Mouse (Mus musculus) yolk sac, embryonic 10.5 days (tissue): ENCODE data around the gene Gm281.
"Not testable (repeated sequence)": the region's sequence is repeated elsewhere in the genome, so short reads cannot be mapped to it uniquely, and the experiment has no call there.

Source experiments
- DNase-seq: peaks from one replicate; pipeline ENCODE4 v3.0.0-alpha.2; 2017; ENCODE audit warnings: low spot score

The Gm281 gene

DNA sequence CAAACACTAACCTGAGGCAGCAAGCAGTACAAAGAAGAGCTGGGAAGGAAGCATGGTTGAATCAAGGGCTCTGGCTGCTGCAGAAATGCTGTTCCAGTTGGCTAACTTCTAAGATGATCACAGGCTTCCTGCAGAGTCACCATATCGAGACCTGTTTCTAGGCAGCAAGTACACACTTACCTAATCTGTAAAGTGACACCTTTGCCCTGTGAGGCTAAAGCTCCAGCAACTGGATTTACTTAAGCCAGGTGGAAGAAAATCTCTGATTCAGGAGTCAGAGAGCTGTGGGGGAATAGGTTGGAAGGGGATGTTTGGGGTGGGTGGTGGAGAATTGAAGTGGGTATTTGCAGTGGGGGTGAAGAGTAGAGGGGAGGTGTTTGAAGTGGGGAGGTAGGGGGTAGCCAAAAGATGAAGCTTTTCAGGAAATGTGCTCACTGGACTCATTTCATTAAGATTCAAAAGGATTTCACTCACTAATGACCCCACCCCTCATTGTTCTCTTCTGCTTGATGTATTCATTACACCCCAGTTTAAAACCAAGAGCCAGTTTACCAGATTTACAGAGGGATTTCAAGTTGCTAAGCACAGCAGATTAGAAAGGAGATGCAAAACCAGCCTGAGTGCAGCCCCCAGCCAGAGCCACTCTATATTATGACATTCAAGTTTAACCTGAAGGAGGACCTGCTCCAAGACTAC lies at the start of gene Gm281:
Gene Gm281 (minus strand): TSS at position 92 of the 696 bp plus-strand sequence.
- no peak for DNase-seq

DNA sequence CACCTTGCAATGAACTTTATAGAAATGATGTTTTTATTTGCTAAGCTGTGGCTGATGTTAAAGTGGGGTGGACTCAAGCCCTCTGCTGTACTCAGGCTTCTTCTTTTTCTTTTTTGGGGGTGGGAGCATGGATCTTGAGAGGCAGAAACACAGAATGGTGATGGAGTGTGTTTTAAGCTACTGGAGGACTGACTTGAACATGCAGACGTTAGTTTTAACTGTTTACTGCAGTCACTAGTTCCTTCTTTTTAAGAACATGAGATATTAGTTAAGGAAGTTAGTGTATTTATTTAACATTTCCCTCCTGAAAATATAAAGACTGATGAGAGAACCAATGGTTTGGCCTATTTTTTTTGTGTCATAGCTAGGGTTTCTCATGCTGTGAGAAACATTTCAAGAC lies 49.2 kb upstream of the Gm281 start:
- DNase-seq, result no peak

DNA sequence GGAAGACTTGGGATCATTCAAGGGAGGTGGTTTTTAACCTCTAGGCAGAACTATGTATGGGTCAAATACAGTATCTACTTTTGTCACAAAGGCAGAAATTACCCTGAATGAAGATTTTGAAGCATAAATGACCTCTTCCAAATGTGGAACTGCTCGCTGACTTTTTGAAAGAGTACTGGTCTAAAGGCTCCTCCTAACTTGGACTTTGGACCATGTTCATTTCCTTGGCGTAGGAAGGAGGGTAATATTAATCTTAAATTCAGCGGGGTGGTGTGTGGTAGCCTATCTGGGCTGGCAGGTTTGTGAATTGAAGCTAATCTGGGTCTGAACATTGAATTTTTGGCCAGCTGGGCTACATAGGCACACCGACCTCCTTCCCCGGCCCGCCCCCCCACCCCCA lies 48.2 kb upstream of the Gm281 start:
- no peak for DNase-seq

DNA sequence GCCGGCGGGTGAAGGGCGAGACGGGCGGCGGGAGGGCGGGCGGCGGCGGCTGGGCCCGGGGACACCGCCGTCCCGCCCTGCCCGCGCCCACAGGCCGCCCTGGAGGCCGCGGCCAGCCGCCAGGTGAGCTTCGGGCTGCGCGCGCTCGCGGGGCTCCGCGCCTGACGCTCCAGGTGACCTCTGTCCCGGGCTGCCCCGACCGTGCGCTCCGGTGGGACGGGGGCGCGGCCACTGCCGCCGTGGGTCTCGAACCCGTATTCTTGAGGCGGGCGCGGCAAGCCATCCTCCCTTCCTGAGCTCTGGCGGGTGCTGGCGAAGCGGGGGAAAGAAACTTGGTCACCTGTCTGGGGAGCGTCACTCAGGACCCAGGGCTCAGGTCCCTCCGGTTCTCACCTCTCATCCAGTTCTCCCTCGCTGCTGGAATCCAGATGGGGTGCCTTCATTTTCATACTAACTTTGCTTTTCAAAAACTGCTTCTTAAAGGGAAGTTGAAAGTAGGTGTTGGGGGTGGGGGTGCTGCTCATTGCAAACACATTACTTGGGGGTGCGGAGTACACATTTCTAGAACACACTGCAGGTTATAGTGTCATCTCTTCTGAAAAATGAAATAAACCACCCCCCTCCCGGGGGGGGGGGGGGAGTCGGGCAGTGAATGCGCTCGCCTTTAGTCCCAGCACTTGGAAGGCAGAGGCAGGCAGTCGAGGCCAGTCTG lies 47.3 kb upstream of the Gm281 start, which contains the start of the genes Atxn7 and Thoc7:
Gene Atxn7 (plus strand): TSS at position 40 of the 712 bp plus-strand sequence.
Gene Thoc7 (minus strand): TSS at position 452 of the 712 bp plus-strand sequence.
- DNase-seq, result peak; percentile 64

DNA sequence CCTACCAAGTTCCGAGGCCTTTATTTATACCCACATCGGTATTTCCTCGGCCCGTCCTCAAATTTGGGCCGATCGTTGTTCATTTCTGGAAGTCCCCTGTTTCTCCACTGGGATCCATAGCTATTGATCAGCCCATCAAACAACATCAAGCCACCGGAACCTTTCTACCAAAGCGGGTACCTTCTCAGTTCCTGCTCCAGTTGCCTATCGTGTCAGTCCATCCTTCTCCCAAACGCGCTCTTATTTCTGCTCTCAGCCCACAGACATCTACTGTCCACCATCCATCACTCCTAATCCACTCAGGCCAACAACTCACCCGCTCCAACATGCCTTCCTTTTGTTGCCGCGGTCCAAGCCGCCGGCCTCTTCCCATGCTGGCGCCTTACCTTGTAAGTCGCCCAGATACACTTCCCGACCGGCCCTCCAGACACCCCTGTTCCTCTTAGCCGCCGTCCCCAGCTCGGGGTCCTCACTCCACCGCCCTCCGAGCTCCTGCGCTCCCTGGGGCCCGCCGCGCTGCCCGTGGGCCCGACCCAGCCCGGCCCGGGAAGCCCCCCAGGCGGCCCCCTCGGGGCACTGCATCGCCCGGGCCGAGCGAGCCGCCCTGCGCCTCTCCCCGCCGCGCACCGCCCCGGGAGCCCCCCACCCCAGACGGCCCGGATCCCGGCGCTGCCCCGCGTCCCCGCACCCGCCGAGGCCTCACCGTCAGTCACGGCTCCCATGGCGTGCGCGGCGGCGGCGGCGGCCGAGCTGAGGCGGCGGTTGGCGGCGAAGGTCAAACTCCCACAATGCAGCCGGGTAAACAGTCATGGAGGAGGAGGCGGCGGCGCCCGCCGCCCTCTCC lies 46.4 kb upstream of the Gm281 start:
- peak; percentile 75 for DNase-seq

DNA sequence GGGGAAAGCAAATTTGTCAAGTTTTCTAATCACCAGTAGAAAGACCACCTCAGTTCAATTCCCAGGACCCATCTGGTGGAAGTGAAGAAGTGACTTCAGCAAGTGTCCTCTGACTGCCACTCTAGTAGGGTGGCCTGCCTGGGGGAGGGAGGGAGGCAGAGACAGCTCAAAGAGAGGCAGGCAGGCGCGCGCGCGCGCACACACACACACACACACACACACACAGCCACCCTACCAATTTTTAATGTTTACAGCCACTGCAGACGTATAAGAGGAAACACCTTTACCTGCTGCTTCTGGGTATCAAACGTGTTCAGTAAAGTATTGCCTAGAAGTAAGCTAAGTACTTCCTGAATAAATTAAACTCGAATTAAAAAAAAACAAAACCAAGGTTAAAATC lies 45.8 kb upstream of the Gm281 start:
- DNase-seq, result peak; percentile 46

DNA sequence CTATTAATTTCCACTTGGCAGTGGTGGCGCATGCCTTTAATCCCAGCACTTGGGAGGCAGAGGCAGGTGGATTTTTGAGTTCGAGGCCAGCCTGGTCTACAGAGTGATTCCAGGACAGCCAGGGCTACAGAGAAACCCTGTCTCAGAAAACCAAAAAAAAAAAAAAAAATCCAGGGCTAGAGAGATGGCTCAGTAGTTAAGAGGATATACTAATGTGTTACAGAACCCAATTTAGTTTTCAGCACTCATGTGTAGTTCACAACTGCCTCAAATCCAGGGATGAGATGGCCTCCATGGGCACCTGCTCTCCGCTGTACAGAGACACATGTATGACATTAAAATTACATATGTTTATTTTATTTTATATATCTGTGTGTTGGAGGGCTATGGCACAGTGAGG lies 37.9 kb upstream of the Gm281 start:
- not testable (repeated sequence) for DNase-seq

DNA sequence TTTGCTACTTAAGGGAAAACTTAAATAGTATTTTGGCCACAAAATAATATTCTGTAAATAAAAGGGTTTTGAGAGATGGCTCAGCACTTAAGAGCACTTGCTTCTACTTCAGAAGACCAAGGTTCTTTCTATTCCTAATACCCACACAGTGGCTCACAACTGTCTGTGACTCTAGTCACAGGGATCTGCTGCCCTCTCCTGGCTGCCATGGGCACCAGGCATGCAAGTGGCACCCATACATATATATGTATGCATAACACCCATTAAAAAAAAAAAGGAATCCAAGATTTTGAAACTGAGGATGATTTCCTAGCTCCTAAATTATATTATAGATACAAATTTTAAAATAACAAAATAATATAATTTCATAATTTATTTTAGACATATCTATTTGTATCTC lies 36.1 kb upstream of the Gm281 start:
- no peak for DNase-seq

DNA sequence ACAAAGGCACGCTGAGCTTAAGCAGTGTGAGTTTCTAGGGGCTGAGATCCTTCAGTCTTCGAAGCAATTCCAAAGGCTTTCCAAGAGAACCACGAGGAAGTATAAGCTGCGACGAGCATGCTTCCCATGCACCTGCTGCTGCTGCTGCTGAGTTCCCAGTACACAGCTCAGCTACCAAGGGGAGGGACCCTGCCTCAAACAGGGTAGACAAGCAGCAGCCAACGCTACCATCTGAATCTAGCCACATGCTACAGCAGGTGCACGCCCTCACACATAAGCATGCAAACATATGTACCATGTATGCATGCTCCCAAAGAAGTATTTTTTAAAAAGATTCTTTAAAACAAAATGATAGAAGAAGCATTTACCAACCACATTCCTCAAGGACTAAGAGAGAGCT lies 34.1 kb upstream of the Gm281 start:
- DNase-seq, result no peak

DNA sequence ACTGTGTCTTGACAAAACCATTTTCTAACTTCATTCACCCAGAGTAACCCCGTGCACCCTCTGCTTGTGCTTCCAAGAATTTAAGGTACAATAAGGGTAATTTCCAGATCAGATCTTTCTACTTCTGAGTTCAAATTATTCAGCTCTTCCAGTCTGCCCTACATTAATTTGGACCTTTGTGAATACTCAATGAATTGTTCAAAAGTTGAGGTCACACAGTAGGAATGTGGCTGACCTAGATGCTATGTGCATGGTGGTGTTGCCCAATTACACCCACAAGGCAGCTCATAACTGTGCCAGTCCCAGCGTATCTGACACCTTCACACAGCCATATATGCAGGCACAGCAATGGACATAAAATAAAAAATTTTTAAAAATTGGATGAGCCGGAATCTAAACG lies 30.4 kb upstream of the Gm281 start:
- DNase-seq, result no peak

DNA sequence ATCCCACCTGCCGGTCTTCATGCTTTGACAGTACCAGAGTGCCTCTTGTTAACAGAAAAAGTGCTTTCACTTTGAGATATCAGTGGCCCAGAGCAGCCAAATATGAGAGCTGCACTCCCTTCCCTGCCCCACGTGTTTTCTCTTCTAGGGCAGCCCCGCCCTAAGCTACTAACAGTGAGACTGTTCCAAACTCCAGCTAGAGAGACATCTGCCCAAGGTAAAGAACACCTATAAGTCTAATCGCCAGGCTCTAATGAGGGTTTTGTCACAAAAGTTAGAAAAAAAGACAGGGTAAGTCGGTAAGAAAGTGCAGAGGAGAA lies 19.7 kb upstream of the Gm281 start:
- DNase-seq, result no peak

DNA sequence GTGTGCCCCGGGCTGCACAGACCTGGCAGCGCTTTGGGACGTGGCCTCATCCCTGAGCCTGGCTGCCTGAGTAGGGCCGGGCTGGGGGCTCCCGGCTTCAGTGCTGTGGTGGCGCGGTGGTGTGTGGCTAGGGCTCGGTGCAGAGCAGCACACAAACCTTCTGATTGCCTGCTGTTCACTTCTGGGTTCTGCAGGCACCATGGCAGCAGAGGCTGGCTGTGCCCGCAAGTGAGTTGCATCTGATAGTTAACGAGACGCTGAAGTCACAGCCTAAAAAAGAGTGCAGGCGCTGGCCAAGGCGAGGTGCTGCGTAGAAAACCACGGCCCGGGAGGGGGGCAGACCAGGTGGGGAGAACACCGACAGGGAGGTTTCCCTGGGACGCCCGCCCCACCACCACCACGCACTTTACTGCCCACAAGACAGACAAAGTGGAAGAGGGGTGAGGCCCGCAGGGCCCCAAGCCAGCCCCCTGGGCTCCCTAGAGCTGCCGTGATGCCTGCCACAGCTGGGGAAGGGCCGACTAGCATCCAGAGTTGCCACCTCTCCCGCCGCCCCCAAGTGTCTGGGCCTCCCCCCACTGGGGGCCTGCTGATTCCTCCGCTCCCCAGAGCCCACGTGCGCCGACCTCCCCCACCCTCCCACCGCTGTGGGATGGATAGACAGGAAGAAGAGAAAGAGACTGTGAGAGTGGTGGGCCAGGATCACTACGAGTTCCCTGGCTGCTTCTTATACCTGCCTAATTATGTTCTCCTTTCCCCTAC lies 19.2 kb upstream of the Gm281 start:
- no peak for DNase-seq

DNA sequence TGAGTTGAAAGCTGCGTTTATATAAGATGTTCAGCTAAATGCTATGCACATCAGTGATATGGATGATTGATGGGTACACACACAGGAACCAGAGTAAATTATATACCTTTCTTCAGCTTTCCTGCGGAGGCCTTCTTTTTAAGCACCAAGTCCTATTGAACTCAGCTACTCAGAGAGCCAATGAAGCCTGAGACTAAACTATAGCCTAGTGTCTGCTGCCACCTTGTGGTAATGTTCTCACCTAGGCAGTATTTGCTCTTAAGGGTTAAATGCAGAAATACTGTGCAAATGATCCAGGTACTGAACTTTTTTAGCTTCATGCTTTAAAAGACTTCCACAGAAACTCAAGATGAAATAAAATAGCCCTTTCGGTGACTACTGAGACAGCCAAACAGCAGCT lies 3.4 kb upstream of the Gm281 start:
- DNase-seq, result peak; percentile 55

DNA sequence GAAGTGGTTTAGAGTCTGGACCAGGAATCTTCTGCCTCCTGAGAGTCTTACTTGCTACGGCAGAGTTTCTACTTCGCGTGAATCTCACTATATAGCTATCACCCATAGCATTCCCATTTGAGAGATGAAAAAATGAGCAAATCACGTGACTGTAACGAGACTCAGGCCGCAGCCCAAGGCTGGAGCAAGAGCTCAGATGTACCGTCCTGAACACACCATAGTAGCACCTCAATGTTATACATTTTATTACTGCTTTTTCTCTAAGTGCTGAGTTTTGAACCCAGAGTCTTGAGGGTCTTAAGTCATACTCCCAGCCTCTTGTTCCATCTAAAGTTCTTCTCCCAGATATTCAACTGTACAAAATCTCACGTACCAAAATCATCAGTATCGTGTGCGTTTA lies 2.9 kb upstream of the Gm281 start:
- no peak for DNase-seq

DNA sequence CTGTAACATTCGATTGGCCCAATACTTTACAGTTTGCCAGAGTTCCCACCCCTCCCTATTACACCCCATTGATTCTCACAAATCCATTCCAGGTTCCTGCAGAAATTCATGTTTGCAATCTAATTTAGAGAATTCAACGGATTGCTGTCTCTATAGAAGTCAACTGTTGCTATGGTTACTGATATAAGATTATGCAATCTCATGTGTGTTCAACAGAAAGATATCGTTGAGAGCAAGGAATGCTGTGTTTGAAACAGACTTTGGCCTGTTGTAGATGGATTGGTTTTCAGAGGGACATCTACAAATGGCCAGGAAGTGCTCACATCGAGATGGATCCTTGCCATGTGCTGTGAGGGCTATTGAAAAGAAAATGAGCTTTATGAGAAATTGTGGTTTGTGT lies 929 bp upstream of the Gm281 start:
- no peak for DNase-seq

DNA sequence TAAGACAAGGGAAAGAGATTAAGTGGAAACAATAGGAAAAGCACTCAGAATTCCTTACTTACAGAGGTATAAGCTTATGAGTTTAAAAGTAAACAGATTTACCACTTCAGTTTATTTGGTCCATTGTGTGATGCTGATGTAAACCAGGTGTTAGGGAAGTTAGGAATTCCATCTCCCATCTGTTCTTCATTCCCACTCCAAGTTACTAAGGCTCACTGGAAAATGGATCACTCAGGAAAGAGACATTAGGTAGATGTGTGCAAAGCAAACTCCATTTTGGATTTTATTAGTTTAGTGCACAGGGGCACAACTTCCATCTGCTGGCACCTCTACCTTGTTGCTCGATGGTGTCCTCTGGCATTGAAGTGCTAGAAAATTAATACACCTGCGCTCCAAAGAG lies 4.1 kb downstream of the Gm281 start:
- DNase-seq, result no peak

DNA sequence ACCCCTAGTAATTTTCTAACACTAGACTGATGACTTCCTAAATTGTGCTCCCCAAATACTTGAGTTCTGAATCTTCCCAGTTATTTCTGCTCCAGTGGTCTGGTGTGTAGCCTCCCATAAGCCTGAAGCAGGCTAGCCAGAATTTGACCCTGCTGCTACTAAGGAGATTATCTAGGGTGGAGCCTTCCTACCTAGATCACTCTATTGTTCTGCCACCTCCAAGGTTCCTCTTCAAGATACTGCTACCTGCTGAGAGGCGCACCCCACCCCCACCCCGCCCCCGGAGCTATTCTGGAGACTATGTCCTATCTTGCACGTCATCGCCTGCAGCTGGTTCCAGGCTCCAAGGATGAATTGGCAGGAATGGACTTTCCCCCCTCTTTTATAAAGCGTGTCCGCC lies 7.1 kb downstream of the Gm281 start:
- DNase-seq, result no peak

DNA sequence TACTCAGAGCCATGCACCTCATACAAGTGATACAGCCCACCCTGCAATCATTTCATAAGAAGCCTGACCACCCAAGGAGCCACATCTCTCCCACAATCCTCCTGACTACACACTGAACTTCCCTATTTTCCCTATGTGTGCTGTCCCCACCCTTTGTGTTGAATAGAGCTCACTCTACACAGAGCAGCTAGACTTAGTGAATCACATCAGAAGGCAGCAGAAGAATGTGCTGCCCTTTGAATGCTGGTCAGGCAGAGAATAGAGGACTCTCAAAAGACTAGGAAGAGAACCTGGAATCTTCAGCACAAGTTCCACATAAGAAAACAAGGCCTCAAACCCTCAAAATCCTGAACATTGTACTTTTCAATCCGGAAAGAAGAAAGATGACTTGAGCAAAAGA lies 7.8 kb downstream of the Gm281 start:
- DNase-seq, result no peak

DNA sequence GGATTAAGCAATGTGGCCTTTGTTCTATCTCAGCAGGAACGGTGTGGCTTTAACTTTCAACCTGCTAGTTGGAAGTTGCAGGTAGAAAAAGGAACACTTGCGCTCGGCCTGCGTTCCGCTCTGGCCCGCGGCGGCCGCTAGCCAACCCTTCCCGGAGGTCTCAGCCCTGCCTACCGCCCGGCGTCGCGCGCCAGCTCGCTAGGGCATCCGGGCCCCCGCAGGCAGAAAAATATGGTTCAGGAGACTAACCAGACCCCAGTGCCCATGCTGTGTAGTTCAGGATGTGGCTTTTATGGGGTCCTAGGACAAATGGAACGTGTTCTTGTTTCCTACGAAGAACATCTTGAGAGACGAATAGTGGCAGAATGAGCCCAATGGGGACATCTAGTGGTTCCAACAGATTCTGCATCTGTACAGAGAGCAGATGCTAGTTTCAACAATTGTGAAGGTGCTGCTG lies 12.6 kb downstream of the Gm281 start:
- DNase-seq, result peak; percentile 79

DNA sequence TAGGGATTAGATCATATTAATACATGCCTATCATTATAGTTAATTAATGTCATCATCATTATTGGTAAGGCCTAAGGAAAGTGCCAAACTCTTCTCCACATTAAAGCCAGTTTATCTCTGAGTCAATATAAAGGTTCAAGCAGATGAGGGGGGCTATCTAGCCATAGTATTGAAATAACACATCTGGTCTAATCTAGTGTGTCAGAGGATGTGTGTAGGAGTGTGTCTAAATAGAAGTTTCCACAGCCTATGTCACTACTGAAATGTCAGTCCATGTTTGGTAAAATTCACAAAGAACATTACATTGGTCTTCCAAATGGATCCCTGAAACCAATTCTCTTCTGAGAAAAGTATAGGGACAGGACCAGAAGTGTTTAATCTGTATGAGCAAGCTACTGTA lies 19.1 kb downstream of the Gm281 start:
- DNase-seq, result no peak

DNA sequence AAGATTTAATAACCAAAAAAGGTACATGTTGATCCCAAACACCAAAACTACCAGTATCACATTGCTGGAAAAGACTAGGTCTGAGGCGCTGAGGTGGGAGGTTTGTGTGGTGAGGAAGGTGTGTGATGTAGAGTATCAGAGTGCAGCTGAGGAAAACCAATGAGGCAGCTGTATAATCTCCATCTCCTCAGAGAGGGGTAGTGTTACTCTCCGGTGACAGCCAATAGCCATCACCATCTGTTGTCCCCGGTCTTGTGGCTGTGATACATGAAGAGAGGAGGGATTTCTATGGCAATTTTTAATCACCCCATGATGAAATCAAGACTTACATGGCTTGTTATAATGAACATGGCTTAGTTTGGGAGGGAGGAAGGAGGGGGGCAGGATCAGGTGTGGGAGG lies 20.5 kb downstream of the Gm281 start:
- no peak for DNase-seq

DNA sequence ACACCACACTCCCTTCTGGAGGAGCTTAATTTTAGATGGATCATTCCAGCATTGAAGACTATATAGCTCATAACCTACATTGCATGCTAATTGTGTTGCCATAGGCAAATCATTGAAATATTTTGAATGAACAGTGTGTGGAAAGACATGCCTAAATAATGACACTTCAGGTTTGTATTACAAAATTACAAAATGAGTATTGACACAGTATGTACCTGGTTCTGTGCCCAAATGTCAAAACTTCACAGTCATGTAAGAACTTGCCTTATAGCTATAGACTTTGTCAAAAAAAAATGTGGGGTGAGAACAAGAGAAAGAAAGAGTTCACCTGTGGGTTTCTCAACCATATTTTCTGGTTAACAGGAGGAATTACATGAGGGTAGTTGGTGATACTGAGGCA lies 52.9 kb downstream of the Gm281 start:
- no peak for DNase-seq
